Mouse (Mus musculus) limb, embryonic 11.5 days (tissue): ENCODE results near the gene Apln. TPM values are rescaled to one million over a fixed set of nuclear protein-coding genes. Genes with fewer than 3 reads are reported as not detected.
A peak's percentile ranks its signal among the peaks of the same experiment; 100 is the strongest.

Experiments
- ATAC-seq: fragments of 200-750 bp; cut with Nextera tagmentation; 2 replicates; pipeline ENCODE4 v1.8.0; 2017; ENCODE audit warnings: low read depth; ENCODE audit not compliant: insufficient number of reproducible peaks, low FRiP score, low TSS enrichment
- DNase-seq: peaks from one replicate; pipeline ENCODE4 v3.0.0-alpha.2; 2015; ENCODE audit warnings: low spot score
- H3K27ac ChIP-seq: fragments of 300-500 bp; sonication (generic); replicated peaks from 2 replicates; pipeline ENCODE4 v1.5.1; 2014; ENCODE audit warnings: low read depth, mild to moderate bottlenecking, low read length
- H3K27me3 ChIP-seq: fragments of 300-500 bp; sonication (generic); 2 replicates; pipeline ENCODE4 v1.6.1; 2014; ENCODE audit warnings: mild to moderate bottlenecking, low read length, mixed read lengths; ENCODE audit not compliant: control insufficient read depth, insufficient read depth
- H3K36me3 ChIP-seq: fragments of 300-500 bp; sonication (generic); 2 replicates; pipeline ENCODE4 v1.6.1; 2014; ENCODE audit warnings: mild to moderate bottlenecking, low read length, moderate library complexity, mixed read lengths; ENCODE audit not compliant: control insufficient read depth, insufficient read depth
- H3K4me1 ChIP-seq: fragments of 300-500 bp; sonication (generic); 2 replicates; pipeline ENCODE4 v1.6.1; 2014; ENCODE audit warnings: low read length, mixed read lengths; ENCODE audit not compliant: control insufficient read depth, insufficient read depth
- H3K4me2 ChIP-seq: fragments of 300-500 bp; sonication (generic); 2 replicates; pipeline ENCODE4 v1.6.1; 2014; ENCODE audit warnings: low read depth, mild to moderate bottlenecking, moderate library complexity; ENCODE audit not compliant: severe bottlenecking
- H3K4me3 ChIP-seq: fragments of 300-500 bp; sonication (generic); 2 replicates; pipeline ENCODE4 v1.5.1; 2014; ENCODE audit warnings: low read depth, low read length
- H3K9ac ChIP-seq: fragments of 300-500 bp; sonication (generic); 2 replicates; pipeline ENCODE4 v1.6.1; 2014; ENCODE audit warnings: mild to moderate bottlenecking, low read length
- H3K9me3 ChIP-seq: fragments of 300-500 bp; sonication (generic); 2 replicates; pipeline ENCODE4 v1.6.1; 2016; ENCODE audit warnings: low read length; ENCODE audit not compliant: control insufficient read depth
- WGBS: fragments of 180-500 bp; shearing (Covaris S2); extraction: QIAGEN DNeasy Blood & Tissue Kit; methylation state at CpG from one replicate; pipeline ENCODE4 v1.1.7; 2014; 5-methylcytosine and 5-hydroxymethylcytosine counted together
- polyA plus RNA-seq: library from polyadenylated mRNA; unstranded; fragments of >200 nt; fragmentation: Nextera tagmentation; extraction: Ambion mirVana; gene quantifications from 2 replicates; pipeline ENCODE4 v1.2.1, GENCODE M21; 2014

Gene Apln
- polyA plus RNA-seq, 1 experiment from 2014 or later = 3.3 TPM

DNA sequence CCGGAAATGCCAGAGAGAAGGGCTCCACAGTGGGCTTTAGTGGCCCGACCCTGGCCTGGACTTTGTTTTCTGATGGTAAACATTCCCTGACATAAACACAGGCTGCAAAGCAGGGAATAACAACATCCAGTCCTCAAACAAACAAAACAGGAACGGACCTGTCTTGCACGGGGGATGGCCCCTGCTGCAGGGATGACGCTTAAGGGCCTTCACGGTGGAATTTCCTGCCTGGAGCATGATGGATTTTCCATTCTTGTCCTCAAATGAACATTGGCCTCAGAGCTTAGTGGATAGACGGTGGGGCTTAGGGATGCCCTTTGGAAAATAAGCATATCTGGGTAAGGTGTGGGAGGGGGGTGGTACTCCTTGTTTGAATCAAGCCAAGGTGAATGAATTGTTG, 33.5 kb downstream of the Apln start:
- no peaks in the 10 kb centered on the region for H3K9me3 ChIP-seq
- H3K27me3 ChIP-seq = no peaks in the 10 kb centered on the region
- 63% methylated on average over 7 of the region's 7 CpGs for WGBS
- H3K36me3 ChIP-seq = no peaks in the 10 kb centered on the region
- H3K4me3 ChIP-seq = no peak overlapping the region
- ATAC-seq (no peak), DNase-seq (no peak)
- H3K27ac ChIP-seq = no peak overlapping the region
- H3K4me1 ChIP-seq = no peaks in the 10 kb centered on the region
- H3K9ac ChIP-seq = no peak overlapping the region
- H3K4me2 ChIP-seq = no peak overlapping the region

- H3K27me3 ChIP-seq = no peaks in the 10 kb centered on the region
- H3K9ac ChIP-seq = no peak overlapping the region
- H3K36me3 ChIP-seq = no peaks in the 10 kb centered on the region
- ATAC-seq (no peak), DNase-seq (no peak)
- H3K9me3 ChIP-seq = no peaks in the 10 kb centered on the region
- H3K4me1 ChIP-seq = no peaks in the 10 kb centered on the region
- no peak overlapping the region for H3K27ac ChIP-seq
- no peak overlapping the region for H3K4me3 ChIP-seq
- 84% methylated on average over 8 of the region's 8 CpGs for WGBS
- H3K4me2 ChIP-seq = no peak overlapping the region
Measured at GRCm38 (mm10) chrX:47998412-47998811, 36.2 kb downstream of the Apln start.

- DNase-seq (peak; percentile 83), ATAC-seq (no peak)
- 19% methylated on average over 8 of the region's 8 CpGs for WGBS
- no peak overlapping the region for H3K27ac ChIP-seq
- no peaks in the 10 kb centered on the region for H3K9me3 ChIP-seq
- no peaks in the 10 kb centered on the region for H3K27me3 ChIP-seq
- no peaks in the 10 kb centered on the region for H3K4me1 ChIP-seq
- no peak overlapping the region for H3K4me3 ChIP-seq
- H3K4me2 ChIP-seq = no peak overlapping the region
- H3K36me3 ChIP-seq = no peaks in the 10 kb centered on the region
- H3K9ac ChIP-seq = no peak overlapping the region
Measured at GRCm38 (mm10) chrX:47992606-47993005, 42.0 kb downstream of the Apln start.

DNA sequence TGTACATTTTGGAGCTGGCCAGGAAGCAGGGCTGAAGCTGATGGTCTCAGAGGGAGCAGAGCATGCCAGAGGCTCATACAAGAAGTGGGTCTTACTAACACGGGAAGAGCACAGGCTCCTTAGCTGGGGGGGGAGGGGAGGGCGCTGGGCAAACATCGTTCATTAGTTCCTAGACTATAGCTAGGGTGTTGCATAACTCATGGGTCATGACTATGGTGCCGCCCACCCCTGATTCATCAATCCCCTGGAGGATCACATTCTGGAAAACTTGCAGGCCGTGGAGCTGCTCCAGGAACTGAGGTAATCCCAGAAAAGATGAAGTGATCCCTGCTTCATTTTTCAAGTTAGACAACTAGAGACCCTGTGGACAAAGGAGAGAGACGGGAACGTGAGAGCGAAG, 46.6 kb downstream of the Apln start:
- Histone ChIP-seq H3K27ac (no peak overlapping the region), H3K4me3 (no peak overlapping the region), H3K36me3 (no peaks in the 10 kb centered on the region), H3K4me1 (no peaks in the 10 kb centered on the region), H3K9me3 (no peaks in the 10 kb centered on the region), H3K9ac (no peak overlapping the region), H3K4me2 (no peak overlapping the region), H3K27me3 (no peaks in the 10 kb centered on the region)
- DNase-seq = no peak
- ATAC-seq = no peak
- 76% methylated on average over 8 of the region's 8 CpGs for WGBS

- DNase-seq (peak; percentile 65), ATAC-seq (no peak)
- Histone ChIP-seq H3K4me3 (no peak overlapping the region), H3K9ac (no peak overlapping the region), H3K9me3 (no peaks in the 10 kb centered on the region), H3K36me3 (no peaks in the 10 kb centered on the region), H3K27ac (no peak overlapping the region), H3K4me1 (no peaks in the 10 kb centered on the region), H3K27me3 (no peaks in the 10 kb centered on the region), H3K4me2 (peak overlapping the region; percentile 35; the same call in 1 of the 2 replicates)
- 16% methylated on average over 19 of the region's 19 CpGs for WGBS
Measured at GRCm38 (mm10) chrX:47985000-47985619, 49.5 kb downstream of the Apln start.

GRCm38 (mm10) chrX:47977078-47977477, 57.6 kb downstream of the Apln start:
- Histone ChIP-seq H3K4me2 (no peak overlapping the region), H3K36me3 (no peaks in the 10 kb centered on the region), H3K4me1 (no peaks in the 10 kb centered on the region), H3K9ac (no peak overlapping the region), H3K27ac (no peak overlapping the region), H3K4me3 (no peak overlapping the region), H3K27me3 (no peaks in the 10 kb centered on the region), H3K9me3 (no peaks in the 10 kb centered on the region)
- WGBS = 82% methylated on average over 5 of the region's 5 CpGs
- DNase-seq = no peak
- ATAC-seq = no peak

DNA sequence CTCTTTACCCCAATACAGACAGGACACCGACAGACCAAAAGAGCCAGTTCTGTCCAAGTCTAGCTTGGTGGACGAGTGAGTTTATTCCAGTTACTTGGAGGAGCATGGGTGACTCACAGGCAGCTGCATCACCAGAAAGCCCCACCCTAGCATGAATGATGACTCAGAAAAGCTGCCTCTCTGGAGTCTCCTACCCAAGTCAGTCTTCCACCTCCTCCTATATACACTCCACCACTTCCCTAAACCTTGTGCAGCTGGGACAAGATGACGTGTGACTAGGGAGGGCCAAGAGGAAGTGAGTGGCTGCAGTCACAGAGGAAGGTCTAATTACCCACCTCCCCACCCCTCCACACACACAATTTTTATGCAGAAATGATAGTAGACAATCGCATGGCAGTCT, 58.1 kb downstream of the Apln start:
- Histone ChIP-seq H3K9ac (no peak overlapping the region), H3K9me3 (no peaks in the 10 kb centered on the region), H3K27ac (no peak overlapping the region), H3K4me1 (no peaks in the 10 kb centered on the region), H3K4me3 (no peak overlapping the region), H3K36me3 (no peaks in the 10 kb centered on the region), H3K27me3 (no peaks in the 10 kb centered on the region), H3K4me2 (no peak overlapping the region)
- DNase-seq (no peak), ATAC-seq (no peak)
- WGBS = 80% methylated on average over 4 of the region's 4 CpGs

Other genes with a start within 250 kb of the Apln start
- 36.0 and 36.5 TPM in 2 replicates for gene Smarca1, start 141.9 kb downstream of the Apln start, polyA plus RNA-seq
- gene Ocrl, start 122.5 kb downstream of the Apln start, polyA plus RNA-seq = 21.6 and 22.4 TPM in 2 replicates
- gene Xpnpep2, start 73.9 kb upstream of the Apln start, polyA plus RNA-seq = 1.6 and 1.8 TPM in 2 replicates
- 1.3 and 1.5 TPM in 2 replicates for gene Sash3, start 111.6 kb upstream of the Apln start, polyA plus RNA-seq
- 3.6 and 4.3 TPM in 2 replicates for gene Zdhhc9, start 174.0 kb upstream of the Apln start, polyA plus RNA-seq
- gene Utp14a, start 222.0 kb upstream of the Apln start, polyA plus RNA-seq = 25.4 and 27.3 TPM in 2 replicates